Mouse (Mus musculus) thymus, postnatal 36 days (tissue): ENCODE data around the gene Gnai2.

Experiments used
- DNase-seq, 2 experiments: peaks; one replicate each; pipeline ENCODE4 v3.0.0; 2022; ENCODE audit warnings: mixed read lengths in 2 of 2

The Gnai2 gene

GRCm38 (mm10) chr9:107657144-107657543 is 22.0 kb upstream of the Gnai2 start:
- DNase-seq, result no peak

- no peak for DNase-seq
Observed at GRCm38 (mm10) chr9:107654585-107654984, 19.4 kb upstream of the Gnai2 start.

GRCm38 (mm10) chr9:107653474-107653873 is 18.3 kb upstream of the Gnai2 start:
- no peak for DNase-seq

- DNase-seq, result no peak
Observed at GRCm38 (mm10) chr9:107650708-107651481, 15.7 kb upstream of the Gnai2 start.

- no peak for DNase-seq
Observed at GRCm38 (mm10) chr9:107650225-107650624, 15.1 kb upstream of the Gnai2 start.

GRCm38 (mm10) chr9:107648767-107649166 is 13.6 kb upstream of the Gnai2 start:
- DNase-seq, result no peak

- DNase-seq, result no peak
Observed at GRCm38 (mm10) chr9:107646975-107647374, 11.8 kb upstream of the Gnai2 start.

GRCm38 (mm10) chr9:107645577-107645976 is 10.4 kb upstream of the Gnai2 start:
- DNase-seq, result peak; percentile 75 to 76

- no peak for DNase-seq
Observed at GRCm38 (mm10) chr9:107645153-107645510, 10.0 kb upstream of the Gnai2 start.

GRCm38 (mm10) chr9:107644495-107645152 is 9.5 kb upstream of the Gnai2 start:
- peak; percentile 92 to 94 for DNase-seq

GRCm38 (mm10) chr9:107643544-107644214 is 8.5 kb upstream of the Gnai2 start:
- no peak for DNase-seq

GRCm38 (mm10) chr9:107641666-107642065 is 6.5 kb upstream of the Gnai2 start:
- no peak for DNase-seq

- peak; percentile 53 to 54 for DNase-seq
Observed at GRCm38 (mm10) chr9:107640257-107640772, 5.1 kb upstream of the Gnai2 start.

- DNase-seq, result no peak
Observed at GRCm38 (mm10) chr9:107637070-107637469, 1.9 kb upstream of the Gnai2 start.

- DNase-seq, result no peak
Observed at GRCm38 (mm10) chr9:107634406-107635278, 525 bp downstream of the Gnai2 start.

GRCm38 (mm10) chr9:107633661-107634405 is 1.3 kb downstream of the Gnai2 start:
- peak; percentile 57 to 65 for DNase-seq

- peak; percentile 89 to 92 for DNase-seq
Observed at GRCm38 (mm10) chr9:107633091-107633660, 2.0 kb downstream of the Gnai2 start.

GRCm38 (mm10) chr9:107632478-107632877 is 2.7 kb downstream of the Gnai2 start:
- no peak for DNase-seq

- DNase-seq, result no peak
Observed at GRCm38 (mm10) chr9:107631861-107632260, 3.3 kb downstream of the Gnai2 start.

GRCm38 (mm10) chr9:107631311-107631826 is 3.8 kb downstream of the Gnai2 start:
- DNase-seq, result no peak

GRCm38 (mm10) chr9:107630576-107630975 is 4.6 kb downstream of the Gnai2 start:
- peak in 1 of 2 experiments; percentile 41 for DNase-seq
